Mouse (Mus musculus) myocyte (in vitro differentiated cells): ENCODE measurements around the gene Prkaa1. TPM values are rescaled to one million over a fixed set of nuclear protein-coding genes. Genes with fewer than 3 reads are reported as not detected.

ENCODE experiments used
- H3K27me3 ChIP-seq: one replicate; pipeline ENCODE4 v1.6.1; 2011; ENCODE audit not compliant: control insufficient read depth, insufficient read depth, insufficient read length
- H3K36me3 ChIP-seq: one replicate; pipeline ENCODE4 v1.6.1; 2011; ENCODE audit not compliant: control insufficient read depth, insufficient read depth
- H3K4me2 ChIP-seq: one replicate; pipeline ENCODE4 v1.6.1; 2011; ENCODE audit warnings: low read depth, control low read depth
- H3K4me3 ChIP-seq: one replicate; pipeline ENCODE4 v1.5.1; 2011; ENCODE audit warnings: mild to moderate bottlenecking, control low read depth, moderate library complexity
- H3K79me2 ChIP-seq: one replicate; pipeline ENCODE4 v1.6.1; 2011; ENCODE audit not compliant: control insufficient read depth, insufficient read depth
- H3ac ChIP-seq: one replicate; pipeline ENCODE4 v1.6.1; 2011; ENCODE audit not compliant: control insufficient read depth, insufficient read length
- CEBPB ChIP-seq: IDR thresholded peaks from 2 replicates; pipeline ENCODE4 v1.6.1; 2011; ENCODE audit warnings: mild to moderate bottlenecking, moderate library complexity; ENCODE audit not compliant: poor library complexity, insufficient read depth, severe bottlenecking
- E2F4 ChIP-seq: IDR thresholded peaks from one replicate; pipeline ENCODE4 v1.6.1; 2011; ENCODE audit warnings: mild to moderate bottlenecking, control low read depth, moderate library complexity; ENCODE audit not compliant: insufficient read depth
- MAX ChIP-seq: IDR thresholded peaks from one replicate; pipeline ENCODE4 v1.6.1; 2011; ENCODE audit warnings: low read depth, mild to moderate bottlenecking, control low read depth
- MYOD1 ChIP-seq, 3 experiments: IDR thresholded peaks; one replicate each; pipeline ENCODE4 v1.6.1; 2011; ENCODE audit warnings: control low read depth in 2 of 3, low read depth in 2 of 3, mild to moderate bottlenecking in 2 of 3, moderate library complexity in 1 of 3; ENCODE audit not compliant: insufficient read length in 2 of 3, control insufficient read depth in 1 of 3
- MYOG ChIP-seq, 3 experiments: IDR thresholded peaks; one replicate each; pipeline ENCODE4 v1.6.1; 2011; ENCODE audit warnings: control low read depth in 2 of 3, low read depth in 2 of 3, mild to moderate bottlenecking in 2 of 3; ENCODE audit not compliant: insufficient read length in 2 of 3, control insufficient read depth in 1 of 3, insufficient read depth in 1 of 3
- POLR2A ChIP-seq: IDR thresholded peaks from one replicate; pipeline ENCODE4 v1.6.1; 2011; ENCODE audit warnings: low read depth, mild to moderate bottlenecking, control low read depth, moderate library complexity; ENCODE audit not compliant: insufficient read length
- POLR2AphosphoS2 ChIP-seq: IDR thresholded peaks from one replicate; pipeline ENCODE4 v1.6.1; 2011; ENCODE audit warnings: low read depth, control low read depth; ENCODE audit not compliant: insufficient read length
- REST ChIP-seq: IDR thresholded peaks from one replicate; pipeline ENCODE4 v1.6.1; 2011; ENCODE audit warnings: mild to moderate bottlenecking, control low read depth, moderate library complexity; ENCODE audit not compliant: insufficient read depth, insufficient read length
- SRF ChIP-seq: IDR thresholded peaks from one replicate; pipeline ENCODE4 v1.6.1; 2011; ENCODE audit warnings: low read depth; ENCODE audit not compliant: control insufficient read depth, insufficient read length
- TCF12 ChIP-seq: IDR thresholded peaks from one replicate; pipeline ENCODE4 v1.6.1; 2011; ENCODE audit warnings: mild to moderate bottlenecking, control low read depth; ENCODE audit not compliant: poor library complexity, insufficient read depth, severe bottlenecking
- TCF3 ChIP-seq: IDR thresholded peaks from one replicate; pipeline ENCODE4 v1.6.1; 2011; ENCODE audit warnings: low read depth, control low read depth; ENCODE audit not compliant: insufficient read length
- USF1 ChIP-seq: IDR thresholded peaks from one replicate; pipeline ENCODE4 v1.6.1; 2011; ENCODE audit warnings: low read depth, mild to moderate bottlenecking, control low read depth, moderate library complexity
- polyA plus RNA-seq: library from polyadenylated mRNA; unstranded; fragments of >200 nt; fragmentation: generic; extraction: Trizol; gene quantifications from one replicate; pipeline ENCODE4 v1.2.1, GENCODE M21; 2012; ENCODE audit warnings: missing spikeins

Gene Prkaa1
- polyA plus RNA-seq, 1 experiment, result 14.9 TPM

DNA sequence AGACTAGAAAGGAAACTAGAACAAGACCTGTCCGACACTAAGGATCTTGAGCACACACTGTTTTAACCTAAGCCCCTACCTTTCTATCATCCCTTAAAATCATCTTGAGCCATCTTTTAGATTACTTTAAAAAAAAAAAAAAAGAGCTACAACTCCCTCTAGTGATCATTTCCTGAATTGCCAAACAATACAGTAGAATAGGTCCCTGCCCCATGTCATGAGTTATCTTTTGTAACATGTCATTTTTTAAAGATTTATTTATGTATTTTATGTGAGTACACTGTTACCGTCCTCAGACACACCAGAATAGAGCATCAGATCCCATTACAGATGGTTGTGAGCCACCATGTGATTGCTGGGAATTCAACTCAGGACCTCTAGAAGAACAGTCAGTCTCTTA, 37.4 kb upstream of the Prkaa1 start:
- no peak overlapping the region for H3ac ChIP-seq
- H3K27me3 ChIP-seq, result no peaks in the 10 kb centered on the region
- no peak for TF ChIP-seq MAX
- TF ChIP-seq POLR2A, result no peak
- no peak for TF ChIP-seq E2F4
- no peak for TF ChIP-seq MYOG (IDR thresholded peaks at IDR 0.05; ENCODE audit: control insufficient read depth in 1 of 3, insufficient read depth in 1 of 3, insufficient read length in 2 of 3, low read depth in 2 of 3)
- peak overlapping the region; percentile 29 for H3K4me3 ChIP-seq
- peaks cover 6% of the 10 kb centered on the region for H3K36me3 ChIP-seq
- H3K79me2 ChIP-seq, result no peaks in the 10 kb centered on the region
- H3K4me2 ChIP-seq, result peak overlapping the region; percentile 56

DNA sequence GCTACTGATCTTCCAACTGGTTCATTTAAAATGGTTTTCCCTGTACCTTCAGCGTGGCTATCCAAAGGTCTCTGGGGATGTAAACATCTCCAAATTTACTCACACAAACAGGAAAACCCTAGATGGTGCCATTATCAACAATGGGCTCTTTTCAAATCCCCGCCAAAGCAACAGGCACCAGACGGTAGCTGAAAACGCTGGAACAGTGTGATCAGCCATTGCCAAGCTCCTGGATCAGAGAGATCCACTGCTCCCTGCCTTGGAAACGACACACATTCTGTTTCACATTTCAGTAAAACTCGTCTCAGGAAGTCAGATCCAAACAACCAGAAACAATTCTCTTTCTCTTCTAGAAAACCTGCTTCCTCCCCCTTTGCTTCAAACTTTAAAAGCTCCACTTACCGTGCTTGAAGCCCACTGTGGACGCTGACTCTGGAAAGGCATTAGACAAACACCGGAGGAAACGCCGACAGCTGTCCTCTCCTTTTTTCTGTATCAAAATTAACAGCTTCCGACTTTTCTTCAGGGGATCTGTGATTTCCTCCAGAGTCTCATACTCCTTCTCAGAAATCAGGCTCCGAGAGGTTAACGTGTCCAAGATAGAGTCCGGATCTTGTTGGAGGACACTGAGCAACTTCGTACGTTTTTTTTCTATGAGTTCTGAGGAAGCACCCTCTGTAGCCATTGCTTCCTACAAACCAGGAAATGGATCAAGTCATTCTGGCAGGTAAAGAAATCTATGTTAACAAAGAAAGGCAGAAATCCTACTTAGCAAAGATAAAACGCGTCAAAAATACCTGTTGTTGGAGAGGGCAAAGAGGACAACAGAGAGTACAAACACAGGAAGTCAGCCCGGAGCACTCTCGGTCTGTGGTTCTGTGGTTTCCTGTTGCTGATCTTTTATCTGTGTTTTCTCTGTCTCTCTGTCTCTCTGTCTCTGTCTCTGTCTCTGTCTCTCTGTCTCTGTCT, 35.7 kb upstream of the Prkaa1 start, which contains the start of gene Card6:
Card6 (minus strand) TSS at position 854 of the 969 bp plus-strand sequence.
- Histone ChIP-seq H3K36me3 (peaks cover 6% of the 10 kb centered on the region), H3K79me2 (no peaks in the 10 kb centered on the region), H3K4me3 (peak within 1 kb of the TSS; percentile 29), H3K4me2 (peak within 1 kb of the TSS; percentile 58), H3ac (no peak within 1 kb of the TSS), H3K27me3 (no peaks in the 10 kb centered on the region)
- TF ChIP-seq TCF12 (no peak), MAX (no peak), REST (no peak), TCF3 (no peak), MYOG (IDR thresholded peaks at IDR 0.05; ENCODE audit: control insufficient read depth in 1 of 3, insufficient read depth in 1 of 3, insufficient read length in 2 of 3, low read depth in 2 of 3) (no peak), USF1 (no peak)

DNA sequence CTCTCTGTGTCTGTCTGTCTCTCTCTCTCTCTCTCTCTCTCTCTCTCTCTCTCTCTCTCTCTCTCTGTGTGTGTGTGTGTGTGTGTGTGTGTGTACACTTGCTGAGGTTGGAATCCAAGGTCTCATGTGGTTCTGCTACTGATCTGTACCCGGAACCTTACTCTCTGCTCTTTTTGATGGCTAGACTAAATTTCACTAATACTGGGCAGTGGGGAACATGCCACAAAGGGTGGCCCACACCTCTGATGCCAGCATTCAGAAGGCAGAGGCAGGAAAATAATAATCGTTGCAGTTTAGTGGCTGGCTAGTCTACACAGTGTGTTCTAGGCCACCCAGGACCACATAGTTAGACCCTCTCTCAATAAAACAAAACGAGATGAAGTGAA, 35.0 kb upstream of the Prkaa1 start:
- H3K4me3 ChIP-seq, result peak overlapping the region; percentile 29
- peak overlapping the region; percentile 58 for H3K4me2 ChIP-seq
- peaks cover 6% of the 10 kb centered on the region for H3K36me3 ChIP-seq
- TF ChIP-seq MYOD1 (IDR thresholded peaks at IDR 0.05; ENCODE audit: control insufficient read depth in 1 of 3, insufficient read length in 2 of 3, low read depth in 2 of 3), result no peak
- no peaks in the 10 kb centered on the region for H3K79me2 ChIP-seq
- H3ac ChIP-seq, result no peak overlapping the region
- H3K27me3 ChIP-seq, result no peaks in the 10 kb centered on the region

DNA sequence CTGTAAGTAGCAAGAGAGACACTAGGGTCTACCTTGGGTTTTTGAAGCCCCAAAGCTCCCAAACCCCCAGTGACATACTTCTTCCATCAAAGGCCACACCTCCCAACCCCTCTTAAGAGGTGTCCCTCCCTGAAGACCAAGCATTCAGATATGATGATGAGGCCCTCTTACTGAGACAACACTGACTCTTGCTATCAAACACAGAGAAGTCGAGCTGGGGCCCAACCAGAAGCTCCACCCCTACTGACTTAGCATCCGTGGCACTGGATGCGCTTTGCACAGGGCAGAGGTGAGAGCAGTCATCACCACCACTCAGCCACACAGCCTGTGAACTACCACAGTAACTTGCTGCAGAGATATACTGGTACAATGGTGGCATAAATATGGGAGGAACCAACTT, 31.0 kb upstream of the Prkaa1 start:
- Histone ChIP-seq H3ac (no peak overlapping the region), H3K4me2 (no peak overlapping the region), H3K79me2 (peaks cover 12% of the 10 kb centered on the region), H3K27me3 (no peaks in the 10 kb centered on the region), H3K4me3 (no peak overlapping the region), H3K36me3 (peaks cover 6% of the 10 kb centered on the region)
- TF ChIP-seq REST (no peak), SRF (no peak), POLR2AphosphoS2 (no peak), MAX (no peak), TCF12 (no peak), TCF3 (no peak), USF1 (no peak), POLR2A (no peak), MYOG (IDR thresholded peaks at IDR 0.05; ENCODE audit: control insufficient read depth in 1 of 3, insufficient read depth in 1 of 3, insufficient read length in 2 of 3, low read depth in 2 of 3) (no peak), E2F4 (no peak), CEBPB (no peak), MYOD1 (IDR thresholded peaks at IDR 0.05; ENCODE audit: control insufficient read depth in 1 of 3, insufficient read length in 2 of 3, low read depth in 2 of 3) (no peak)

- H3K4me2 ChIP-seq, result peak overlapping the region; percentile 81
- no peak for TF ChIP-seq MYOG (IDR thresholded peaks at IDR 0.05; ENCODE audit: control insufficient read depth in 1 of 3, insufficient read depth in 1 of 3, insufficient read length in 2 of 3, low read depth in 2 of 3)
- no peak for TF ChIP-seq USF1
- TF ChIP-seq POLR2A, result no peak
- no peak for TF ChIP-seq CEBPB
- TF ChIP-seq TCF3, result no peak
- TF ChIP-seq TCF12, result no peak
- no peaks in the 10 kb centered on the region for H3K27me3 ChIP-seq
- no peak overlapping the region for H3ac ChIP-seq
- H3K36me3 ChIP-seq, result peaks cover 31% of the 10 kb centered on the region
- H3K79me2 ChIP-seq, result peaks cover 34% of the 10 kb centered on the region
- H3K4me3 ChIP-seq, result peak overlapping the region; percentile 95
These were observed 28.5 kb upstream of the Prkaa1 start for GRCm38 (mm10) chr15:5115173-5115572.
